Mouse (Mus musculus) CH12.LX (cell line): Measurements from ENCODE around the gene Fam185a. TPM values are rescaled to one million over a fixed set of nuclear protein-coding genes. Genes with fewer than 3 reads are reported as not detected.

Experiments used
- DNase-seq: peaks from one replicate; pipeline ENCODE4 v3.0.0-alpha.2; 2013; ENCODE audit errors: extremely low read depth
- H3K27ac ChIP-seq: 2 replicates; pipeline ENCODE4 v1.5.1; 2012; ENCODE audit warnings: low read depth, mild to moderate bottlenecking, control low read depth, moderate library complexity; ENCODE audit not compliant: insufficient read depth
- H3K27me3 ChIP-seq: replicated peaks from 2 replicates; pipeline ENCODE3; 2012; ENCODE audit warnings: inconsistent platforms
- H3K36me3 ChIP-seq, 2 experiments: replicated peaks in 1 of 2; 2 replicates each; pipeline versions ENCODE3 to v1.6.1; 2012; ENCODE audit warnings: inconsistent platforms in 1 of 2, low read length in 1 of 2, mild to moderate bottlenecking in 1 of 2, mixed read lengths in 1 of 2, moderate library complexity in 1 of 2; ENCODE audit not compliant: control insufficient read depth in 1 of 2, insufficient read depth in 1 of 2
- H3K4me1 ChIP-seq, 2 experiments: 2 replicates each; pipeline ENCODE4 v1.6.1; 2012; ENCODE audit warnings: inconsistent platforms in 1 of 2, moderate library complexity in 1 of 2; ENCODE audit not compliant: insufficient read depth in 2 of 2, control insufficient read depth in 1 of 2
- H3K4me2 ChIP-seq: 2 replicates; pipeline ENCODE4 v1.6.1; 2012; ENCODE audit warnings: low read depth, mild to moderate bottlenecking, control low read depth; ENCODE audit not compliant: poor library complexity, insufficient read depth, severe bottlenecking
- H3K4me3 ChIP-seq, 3 experiments: fragments of 150-350 bp in 1 of 3; sonication (generic) in 1 of 3; replicated peaks in 1 of 3; 2 replicates each; pipeline versions ENCODE3 to v1.5.1; 2011 to 2012; ENCODE audit warnings: low read depth in 2 of 3, low read length in 2 of 3, mild to moderate bottlenecking in 2 of 3, moderate library complexity in 2 of 3, control low read depth in 1 of 3, improper control_type of control experiment in 1 of 3, inconsistent platforms in 1 of 3, mixed read lengths in 1 of 3; ENCODE audit not compliant: poor library complexity in 1 of 3
- H3K79me2 ChIP-seq: replicated peaks from 2 replicates; pipeline ENCODE4 v1.6.1; 2012; ENCODE audit warnings: mild to moderate bottlenecking, moderate library complexity; ENCODE audit not compliant: control insufficient read depth, poor library complexity, insufficient read depth, severe bottlenecking; ENCODE audit errors: extremely low read depth
- H3K9ac ChIP-seq: 2 replicates; pipeline ENCODE4 v1.6.1; 2012; ENCODE audit warnings: low read depth, mild to moderate bottlenecking, control low read depth, moderate library complexity; ENCODE audit not compliant: insufficient read depth
- H3K9me3 ChIP-seq: replicated peaks from 2 replicates; pipeline ENCODE3; 2012; ENCODE audit warnings: low read length, inconsistent platforms, mixed read lengths
- BHLHE40 ChIP-seq: IDR thresholded peaks from 2 replicates; pipeline ENCODE4 v1.6.1; 2011; ENCODE audit warnings: mild to moderate bottlenecking, low read depth, low read length, improper control_type of control experiment
- CHD1 ChIP-seq: IDR thresholded peaks from 2 replicates; pipeline ENCODE4 v1.6.1; 2012; ENCODE audit warnings: low read depth, low read length, improper control_type of control experiment, inconsistent platforms
- CHD2 ChIP-seq: IDR thresholded peaks from 2 replicates; pipeline ENCODE4 v1.6.1; 2011; ENCODE audit warnings: low read length, improper control_type of control experiment
- E2F4 ChIP-seq: IDR thresholded peaks from 2 replicates; pipeline ENCODE4 v1.6.1; 2011; ENCODE audit warnings: low read depth, low read length, improper control_type of control experiment; ENCODE audit not compliant: insufficient replicate concordance
- ELF1 ChIP-seq: IDR thresholded peaks from 2 replicates; pipeline ENCODE4 v1.6.1; 2014; ENCODE audit warnings: low read depth, mild to moderate bottlenecking, inconsistent platforms, low read length, improper control_type of control experiment
- EP300 ChIP-seq: IDR thresholded peaks from 2 replicates; pipeline ENCODE4 v1.6.1; 2011; ENCODE audit warnings: low read length, improper control_type of control experiment
- ETS1 ChIP-seq: conservative IDR thresholded peaks from 2 replicates; pipeline ENCODE4 v1.6.1; 2012; ENCODE audit warnings: low read depth, mild to moderate bottlenecking, inconsistent platforms, low read length, improper control_type of control experiment, moderate library complexity
- GABPA ChIP-seq: IDR thresholded peaks from 2 replicates; pipeline ENCODE4 v1.6.1; 2012; ENCODE audit warnings: low read depth, low read length, improper control_type of control experiment, inconsistent platforms; ENCODE audit not compliant: insufficient replicate concordance
- HCFC1 ChIP-seq: IDR thresholded peaks from 2 replicates; pipeline ENCODE4 v1.6.1; 2012; ENCODE audit warnings: low read depth, mild to moderate bottlenecking, inconsistent platforms, low read length, improper control_type of control experiment
- IRF4 ChIP-seq: IDR thresholded peaks from 2 replicates; pipeline ENCODE4 v1.6.1; 2014; ENCODE audit warnings: low read depth, mild to moderate bottlenecking, inconsistent platforms, low read length, improper control_type of control experiment
- JUN ChIP-seq: IDR thresholded peaks from 2 replicates; pipeline ENCODE4 v1.6.1; 2011; ENCODE audit warnings: low read depth, mild to moderate bottlenecking, low read length, improper control_type of control experiment, moderate library complexity; ENCODE audit not compliant: insufficient read depth
- JUND ChIP-seq: conservative IDR thresholded peaks from 2 replicates; pipeline ENCODE4 v1.6.1; 2011; ENCODE audit warnings: low read depth, low read length, improper control_type of control experiment
- MAFK ChIP-seq: IDR thresholded peaks from 2 replicates; pipeline ENCODE4 v1.6.1; 2011; ENCODE audit warnings: low read length, improper control_type of control experiment; ENCODE audit not compliant: insufficient replicate concordance
- MAX ChIP-seq: IDR thresholded peaks from 2 replicates; pipeline ENCODE4 v1.6.1; 2011; ENCODE audit warnings: low read length, improper control_type of control experiment
- MAZ ChIP-seq: IDR thresholded peaks from 2 replicates; pipeline ENCODE4 v1.6.1; 2012; ENCODE audit warnings: low read depth, mild to moderate bottlenecking, inconsistent platforms, low read length, improper control_type of control experiment, moderate library complexity
- MXI1 ChIP-seq: IDR thresholded peaks from 2 replicates; pipeline ENCODE4 v1.6.1; 2011; ENCODE audit warnings: mild to moderate bottlenecking, low read depth, low read length, improper control_type of control experiment
- MYC ChIP-seq: IDR thresholded peaks from 2 replicates; pipeline ENCODE4 v1.6.1; 2011; ENCODE audit warnings: low read depth, mild to moderate bottlenecking, improper control_type of control experiment, low read length
- NELFE ChIP-seq: IDR thresholded peaks from 2 replicates; pipeline ENCODE4 v1.6.1; 2011; ENCODE audit warnings: low read depth, low read length, improper control_type of control experiment
- POLR2A ChIP-seq: IDR thresholded peaks from 2 replicates; pipeline ENCODE4 v1.6.1; 2011; ENCODE audit warnings: low read depth, mild to moderate bottlenecking, improper control_type of control experiment, low read length
- SIN3A ChIP-seq: IDR thresholded peaks from 2 replicates; pipeline ENCODE4 v1.6.1; 2012; ENCODE audit warnings: low read length, improper control_type of control experiment, inconsistent platforms
- TBP ChIP-seq: conservative IDR thresholded peaks from 2 replicates; pipeline ENCODE4 v1.6.1; 2011; ENCODE audit warnings: low read depth, low read length, improper control_type of control experiment
- ZNF384 ChIP-seq: IDR thresholded peaks from 2 replicates; pipeline ENCODE4 v1.6.1; 2012; ENCODE audit warnings: low read depth, low read length, improper control_type of control experiment, inconsistent platforms
- dilution Hi-C: fragments of 300-500 bp; cut with MboI; formaldehyde crosslinking; loops from 2 replicates; pipeline ENCODE4 v1.14.3; 2020; ENCODE audit warnings: low sequenced_read_pairs; ENCODE audit not compliant: extremely low pct_unique_long_range_greater_than_20kb, extremely low pct_ligation_motif_present
- in situ Hi-C: fragments of 300-500 bp; cut with MboI; formaldehyde crosslinking; loops from 3 replicates; pipeline ENCODE4 v1.14.3; 2019; ENCODE audit warnings: low sequenced_read_pairs, low pct_ligation_motif_present, low pct_unique_long_range_greater_than_20kb, mixed read lengths
- polyA plus RNA-seq: library from polyadenylated mRNA; unstranded; fragments of >175 nt; gene quantifications from 2 replicates; pipeline ENCODE4 v1.2.1, GENCODE M21; 2012; ENCODE audit warnings: low read depth; ENCODE audit not compliant: insufficient read length
- total RNA-seq, 2 experiments: library from RNA; depleted of rRNA; stranded (reverse); fragments of 300-350 nt in 1 of 2; fragments of >200 nt in 1 of 2; gene quantifications; 2 replicates each; pipeline ENCODE4 v1.2.3; 2012 to 2014

Fam185a gene
- total and polyA plus RNA-seq, 3 experiments = 13.4 to 30.6 (median 16.1) TPM

GRCm38 (mm10) chr5:21517562-21517961 lies 92.8 kb downstream of the Fam185a start:
- Histone ChIP-seq H3K79me2 (no peaks in the 10 kb centered on the region), H3K27me3 (no peaks in the 10 kb centered on the region), H3K9me3 (peaks cover 3% of the 10 kb centered on the region), H3K27ac (no peak overlapping the region)
- in situ Hi-C loops = no loop called here
- dilution Hi-C loops = no loop called here
- TF ChIP-seq BHLHE40 (peak; percentile 12; the same call in 1 of the 2 replicates), ELF1 (peak; percentile 60; the same call in 1 of the 2 replicates), POLR2A (peak; percentile 66), TBP (peak; percentile 79; the same call in 1 of the 2 replicates), MYC (no peak), JUN (no peak), MAZ (no peak), JUND (no peak), GABPA (no peak), SIN3A (no peak), CHD1 (no peak), E2F4 (no peak), HCFC1 (peak; percentile 54; the same call in 1 of the 2 replicates), IRF4 (peak; percentile 87), ETS1 (peak; percentile 37; the same call in 1 of the 2 replicates), EP300 (0 out of 2 replicates have a peak, but pooled peaks have one; percentile 58), CHD2 (peak; percentile 84)
- TF ChIP-seq, all 38 proteins: peak for 9
- Histone ChIP-seq H3K4me3 (peak overlapping the region in 1 of 3 experiments; percentile 22), H3K4me1 (peaks cover 7 to 17% of the 10 kb centered on the region in 2 experiments), H3K4me2 (peak overlapping the region; percentile 68; the same call in 1 of the 2 replicates), H3K36me3 (no peaks in the 10 kb centered on the region), H3K9ac (no peak overlapping the region)
- peak; percentile 85 for DNase-seq

DNA sequence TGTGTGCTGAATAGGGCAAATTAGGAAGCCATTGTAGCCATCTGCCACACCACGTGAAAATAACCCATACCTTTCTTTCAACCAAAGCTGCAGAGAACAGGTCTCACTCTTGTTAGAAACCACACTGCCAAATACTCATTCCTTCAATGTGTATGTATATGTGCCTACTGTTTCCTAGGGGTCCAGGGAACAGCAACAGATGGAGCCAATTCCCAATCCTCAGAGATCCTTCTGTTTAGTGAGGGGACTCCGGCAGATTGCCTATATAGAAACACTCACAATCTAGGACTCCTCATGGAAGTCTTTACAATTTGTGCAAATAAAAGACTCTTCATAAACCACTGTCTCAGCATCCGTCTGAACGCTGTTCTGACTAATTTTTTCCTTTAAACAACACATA lies 93.4 kb downstream of the Fam185a start:
- dilution Hi-C loops (no loop called here), in situ Hi-C loops (no loop called here)
- no peak for TF ChIP-seq MXI1
- no peak for TF ChIP-seq CHD2
- no peak for TF ChIP-seq ZNF384
- no peak for TF ChIP-seq MAX
- no peak for TF ChIP-seq CHD1
- no peak for TF ChIP-seq NELFE
- no peak for TF ChIP-seq MAFK
- no peaks in the 10 kb centered on the region for H3K36me3 ChIP-seq
- H3K9ac ChIP-seq = no peak overlapping the region
- H3K9me3 ChIP-seq = peaks cover 3% of the 10 kb centered on the region
- DNase-seq = no peak
- no peak overlapping the region for H3K4me3 ChIP-seq
- H3K79me2 ChIP-seq = no peaks in the 10 kb centered on the region
- H3K4me2 ChIP-seq = no peak overlapping the region
- H3K4me1 ChIP-seq = peaks cover 7 to 17% of the 10 kb centered on the region in 2 experiments
- H3K27me3 ChIP-seq = no peaks in the 10 kb centered on the region
- H3K27ac ChIP-seq = no peak overlapping the region
